Mouse (Mus musculus) CH12.LX (cell line): ENCODE measurements at regions not wholly inside any gene's neighbourhood (a gene's known extent, or its start where the extent isn't known, plus 50 kb on each side); places are given as distances from the start of the nearest gene placed in this dataset.

ENCODE experiments used
- DNase-seq: peaks from one replicate; pipeline ENCODE4 v3.0.0-alpha.2; 2013; ENCODE audit errors: extremely low read depth
- H3K27ac ChIP-seq: 2 replicates; pipeline ENCODE4 v1.5.1; 2012; ENCODE audit warnings: low read depth, mild to moderate bottlenecking, control low read depth, moderate library complexity; ENCODE audit not compliant: insufficient read depth
- H3K27me3 ChIP-seq: replicated peaks from 2 replicates; pipeline ENCODE3; 2012; ENCODE audit warnings: inconsistent platforms
- H3K36me3 ChIP-seq, 2 experiments: replicated peaks in 1 of 2; 2 replicates each; pipeline versions ENCODE3 to v1.6.1; 2012; ENCODE audit warnings: inconsistent platforms in 1 of 2, low read length in 1 of 2, mild to moderate bottlenecking in 1 of 2, mixed read lengths in 1 of 2, moderate library complexity in 1 of 2; ENCODE audit not compliant: control insufficient read depth in 1 of 2, insufficient read depth in 1 of 2
- H3K4me1 ChIP-seq, 2 experiments: 2 replicates each; pipeline ENCODE4 v1.6.1; 2012; ENCODE audit warnings: inconsistent platforms in 1 of 2, moderate library complexity in 1 of 2; ENCODE audit not compliant: insufficient read depth in 2 of 2, control insufficient read depth in 1 of 2
- H3K4me2 ChIP-seq: 2 replicates; pipeline ENCODE4 v1.6.1; 2012; ENCODE audit warnings: low read depth, mild to moderate bottlenecking, control low read depth; ENCODE audit not compliant: poor library complexity, insufficient read depth, severe bottlenecking
- H3K4me3 ChIP-seq, 3 experiments: fragments of 150-350 bp in 1 of 3; sonication (generic) in 1 of 3; replicated peaks in 1 of 3; 2 replicates each; pipeline versions ENCODE3 to v1.5.1; 2011 to 2012; ENCODE audit warnings: low read depth in 2 of 3, low read length in 2 of 3, mild to moderate bottlenecking in 2 of 3, moderate library complexity in 2 of 3, control low read depth in 1 of 3, improper control_type of control experiment in 1 of 3, inconsistent platforms in 1 of 3, mixed read lengths in 1 of 3; ENCODE audit not compliant: poor library complexity in 1 of 3
- H3K79me2 ChIP-seq: replicated peaks from 2 replicates; pipeline ENCODE4 v1.6.1; 2012; ENCODE audit warnings: mild to moderate bottlenecking, moderate library complexity; ENCODE audit not compliant: control insufficient read depth, poor library complexity, insufficient read depth, severe bottlenecking; ENCODE audit errors: extremely low read depth
- H3K9ac ChIP-seq: 2 replicates; pipeline ENCODE4 v1.6.1; 2012; ENCODE audit warnings: low read depth, mild to moderate bottlenecking, control low read depth, moderate library complexity; ENCODE audit not compliant: insufficient read depth
- H3K9me3 ChIP-seq: replicated peaks from 2 replicates; pipeline ENCODE3; 2012; ENCODE audit warnings: low read length, inconsistent platforms, mixed read lengths
- CHD1 ChIP-seq: IDR thresholded peaks from 2 replicates; pipeline ENCODE4 v1.6.1; 2012; ENCODE audit warnings: low read depth, low read length, improper control_type of control experiment, inconsistent platforms
- CHD2 ChIP-seq: IDR thresholded peaks from 2 replicates; pipeline ENCODE4 v1.6.1; 2011; ENCODE audit warnings: low read length, improper control_type of control experiment
- CTCF ChIP-seq, 2 experiments: IDR thresholded peaks in 1 of 2; conservative IDR thresholded peaks in 1 of 2; 2 replicates each; pipeline ENCODE4 v1.5.1; 2011 to 2012; ENCODE audit warnings: low read depth in 2 of 2, low read length in 2 of 2, improper control_type of control experiment in 1 of 2, inconsistent platforms in 1 of 2, mild to moderate bottlenecking in 1 of 2, moderate library complexity in 1 of 2
- E2F4 ChIP-seq: IDR thresholded peaks from 2 replicates; pipeline ENCODE4 v1.6.1; 2011; ENCODE audit warnings: low read depth, low read length, improper control_type of control experiment; ENCODE audit not compliant: insufficient replicate concordance
- EP300 ChIP-seq: IDR thresholded peaks from 2 replicates; pipeline ENCODE4 v1.6.1; 2011; ENCODE audit warnings: low read length, improper control_type of control experiment
- ETS1 ChIP-seq: conservative IDR thresholded peaks from 2 replicates; pipeline ENCODE4 v1.6.1; 2012; ENCODE audit warnings: low read depth, mild to moderate bottlenecking, inconsistent platforms, low read length, improper control_type of control experiment, moderate library complexity
- HCFC1 ChIP-seq: IDR thresholded peaks from 2 replicates; pipeline ENCODE4 v1.6.1; 2012; ENCODE audit warnings: low read depth, mild to moderate bottlenecking, inconsistent platforms, low read length, improper control_type of control experiment
- IRF4 ChIP-seq: IDR thresholded peaks from 2 replicates; pipeline ENCODE4 v1.6.1; 2014; ENCODE audit warnings: low read depth, mild to moderate bottlenecking, inconsistent platforms, low read length, improper control_type of control experiment
- JUND ChIP-seq: conservative IDR thresholded peaks from 2 replicates; pipeline ENCODE4 v1.6.1; 2011; ENCODE audit warnings: low read depth, low read length, improper control_type of control experiment
- MAFK ChIP-seq: IDR thresholded peaks from 2 replicates; pipeline ENCODE4 v1.6.1; 2011; ENCODE audit warnings: low read length, improper control_type of control experiment; ENCODE audit not compliant: insufficient replicate concordance
- MXI1 ChIP-seq: IDR thresholded peaks from 2 replicates; pipeline ENCODE4 v1.6.1; 2011; ENCODE audit warnings: mild to moderate bottlenecking, low read depth, low read length, improper control_type of control experiment
- NRF1 ChIP-seq: IDR thresholded peaks from 2 replicates; pipeline ENCODE4 v1.6.1; 2014; ENCODE audit warnings: low read depth, mild to moderate bottlenecking, inconsistent platforms, low read length, improper control_type of control experiment, moderate library complexity
- POLR2A ChIP-seq: IDR thresholded peaks from 2 replicates; pipeline ENCODE4 v1.6.1; 2011; ENCODE audit warnings: low read depth, mild to moderate bottlenecking, improper control_type of control experiment, low read length
- POLR2AphosphoS2 ChIP-seq: IDR thresholded peaks from 2 replicates; pipeline ENCODE4 v1.6.1; 2011; ENCODE audit warnings: low read depth, low read length, improper control_type of control experiment
- RAD21 ChIP-seq: IDR thresholded peaks from 2 replicates; pipeline ENCODE4 v1.6.1; 2011; ENCODE audit warnings: low read depth, mild to moderate bottlenecking, low read length, improper control_type of control experiment, moderate library complexity
- SIN3A ChIP-seq: IDR thresholded peaks from 2 replicates; pipeline ENCODE4 v1.6.1; 2012; ENCODE audit warnings: low read length, improper control_type of control experiment, inconsistent platforms
- SMC3 ChIP-seq: IDR thresholded peaks from 2 replicates; pipeline ENCODE4 v1.6.1; 2011; ENCODE audit warnings: low read depth, low read length, improper control_type of control experiment
- TBP ChIP-seq: conservative IDR thresholded peaks from 2 replicates; pipeline ENCODE4 v1.6.1; 2011; ENCODE audit warnings: low read depth, low read length, improper control_type of control experiment
- USF2 ChIP-seq: conservative IDR thresholded peaks from 2 replicates; pipeline ENCODE4 v1.6.1; 2011; ENCODE audit warnings: low read depth, low read length, improper control_type of control experiment
- ZMIZ1 ChIP-seq: IDR thresholded peaks from 2 replicates; pipeline ENCODE4 v1.6.1; 2012; ENCODE audit warnings: low read depth, mild to moderate bottlenecking, inconsistent platforms, low read length, improper control_type of control experiment
- dilution Hi-C: fragments of 300-500 bp; cut with MboI; formaldehyde crosslinking; loops from 2 replicates; pipeline ENCODE4 v1.14.3; 2020; ENCODE audit warnings: low sequenced_read_pairs; ENCODE audit not compliant: extremely low pct_unique_long_range_greater_than_20kb, extremely low pct_ligation_motif_present
- in situ Hi-C: fragments of 300-500 bp; cut with MboI; formaldehyde crosslinking; loops from 3 replicates; pipeline ENCODE4 v1.14.3; 2019; ENCODE audit warnings: low sequenced_read_pairs, low pct_ligation_motif_present, low pct_unique_long_range_greater_than_20kb, mixed read lengths

- Histone ChIP-seq H3K4me2 (no peak overlapping the region), H3K27ac (no peak overlapping the region), H3K27me3 (no peaks in the 10 kb centered on the region), H3K36me3 (no peaks in the 10 kb centered on the region), H3K4me3 (no peak overlapping the region), H3K9me3 (no peaks in the 10 kb centered on the region), H3K79me2 (no peaks in the 10 kb centered on the region), H3K9ac (no peak overlapping the region), H3K4me1 (no peaks in the 10 kb centered on the region)
- dilution Hi-C loops (no loop called here), in situ Hi-C loops (no loop called here)
- DNase-seq = no peak
- TF ChIP-seq MAFK = no peak
- no peak for TF ChIP-seq CHD1
- no peak for TF ChIP-seq CHD2
- TF ChIP-seq USF2 = no peak
- no peak for TF ChIP-seq SIN3A
- no peak for TF ChIP-seq JUND
- TF ChIP-seq SMC3 = no peak
- TF ChIP-seq EP300 = no peak
- TF ChIP-seq CTCF (conservative IDR thresholded peaks at IDR 0.05 in 1 of 2, IDR thresholded peaks at IDR 0.05 in 1 of 2; ENCODE audit: low read depth in 2 of 2, low read length in 2 of 2) = no peak
- no peak for TF ChIP-seq E2F4
- TF ChIP-seq ZMIZ1 = no peak
- no peak for TF ChIP-seq TBP
- TF ChIP-seq RAD21 = no peak
- no peak for TF ChIP-seq ETS1
- TF ChIP-seq IRF4 = no peak
- TF ChIP-seq MXI1 = no peak
- no peak for TF ChIP-seq HCFC1
These were observed 152.7 kb upstream of the Tex13c2 start for GRCm38 (mm10) chrX:42336772-42337171.

GRCm38 (mm10) chrX:42342362-42342761 lies 147.1 kb upstream of the Tex13c2 start:
- dilution Hi-C loops (no loop called here), in situ Hi-C loops (no loop called here)
- no peak for DNase-seq
- no peak for TF ChIP-seq E2F4
- TF ChIP-seq SIN3A = no peak
- no peak for TF ChIP-seq POLR2AphosphoS2
- no peak for TF ChIP-seq HCFC1
- TF ChIP-seq POLR2A = no peak
- no peak for TF ChIP-seq NRF1
- Histone ChIP-seq H3K36me3 (no peaks in the 10 kb centered on the region), H3K27me3 (no peaks in the 10 kb centered on the region), H3K9ac (no peak overlapping the region), H3K4me2 (no peak overlapping the region), H3K4me1 (peaks cover 2 to 5% of the 10 kb centered on the region in 2 experiments; a peak in 2 of 4 replicates), H3K4me3 (no peak overlapping the region), H3K79me2 (no peaks in the 10 kb centered on the region), H3K9me3 (no peaks in the 10 kb centered on the region), H3K27ac (no peak overlapping the region)
